Mouse (Mus musculus) hindbrain, embryonic 14.5 days (tissue): ENCODE results near the gene Gm43064. TPM values are rescaled to one million over a fixed set of nuclear protein-coding genes. Genes with fewer than 3 reads are reported as not detected.
"Not testable (repeated sequence)": the region's sequence is repeated elsewhere in the genome, so short reads cannot be mapped to it uniquely, and the experiment has no call there.

Source experiments
- ATAC-seq: fragments of 200-750 bp; cut with Nextera tagmentation; 2 replicates; pipeline ENCODE4 v1.8.0; 2017; ENCODE audit warnings: moderate number of reproducible peaks, mild to moderate bottlenecking, moderate TSS enrichment, moderate library complexity; ENCODE audit not compliant: low FRiP score
- DNase-seq: peaks from one replicate; pipeline ENCODE4 v3.0.0-alpha.2; 2015; ENCODE audit warnings: low spot score
- H3K27ac ChIP-seq: fragments of 300-500 bp; sonication (generic); 2 replicates; pipeline ENCODE4 v1.5.1; 2014; ENCODE audit warnings: mild to moderate bottlenecking, moderate library complexity
- H3K27me3 ChIP-seq: fragments of 300-500 bp; sonication (generic); 2 replicates; pipeline ENCODE4 v1.6.1; 2014; ENCODE audit warnings: mild to moderate bottlenecking, low read length, mixed read lengths; ENCODE audit not compliant: control insufficient read depth, insufficient read depth
- H3K36me3 ChIP-seq: fragments of 300-500 bp; sonication (generic); replicated peaks from 2 replicates; pipeline ENCODE4 v1.6.1; 2014; ENCODE audit not compliant: control insufficient read depth, insufficient read depth
- H3K4me1 ChIP-seq: fragments of 300-500 bp; sonication (generic); replicated peaks from 2 replicates; pipeline ENCODE4 v1.6.1; 2014; ENCODE audit warnings: antibody characterized with exemption, low read length, mixed read lengths; ENCODE audit not compliant: control insufficient read depth, insufficient read depth
- H3K4me2 ChIP-seq: fragments of 300-500 bp; sonication (generic); replicated peaks from 2 replicates; pipeline ENCODE4 v1.6.1; 2014; ENCODE audit warnings: mild to moderate bottlenecking, moderate library complexity
- H3K4me3 ChIP-seq: fragments of 300-500 bp; sonication (generic); replicated peaks from 2 replicates; pipeline ENCODE4 v1.5.1; 2014; ENCODE audit warnings: mild to moderate bottlenecking, low read length
- H3K9ac ChIP-seq: fragments of 300-500 bp; sonication (generic); 2 replicates; pipeline ENCODE4 v1.6.1; 2014
- H3K9me3 ChIP-seq: fragments of 300-500 bp; sonication (generic); 2 replicates; pipeline ENCODE4 v1.6.1; 2016; ENCODE audit warnings: low read length; ENCODE audit not compliant: control insufficient read depth
- WGBS: fragments of 180-500 bp; shearing (Covaris S2); extraction: QIAGEN DNeasy Blood & Tissue Kit; methylation state at CpG from one replicate; pipeline ENCODE4 v1.1.7; 2014; 5-methylcytosine and 5-hydroxymethylcytosine counted together
- polyA plus RNA-seq: library from polyadenylated mRNA; unstranded; fragments of >200 nt; fragmentation: Nextera tagmentation; extraction: Ambion mirVana; gene quantifications from 2 replicates; pipeline ENCODE4 v1.2.1, GENCODE M21; 2014

Gm43064 gene
- polyA plus RNA-seq, 1 experiment from 2014 or later: 0.54 TPM

- Histone ChIP-seq H3K27ac (no peak overlapping the region), H3K9ac (no peak overlapping the region), H3K9me3 (no peaks in the 10 kb centered on the region), H3K36me3 (peaks cover 8% of the 10 kb centered on the region; the same call in 1 of the 2 replicates), H3K27me3 (no peaks in the 10 kb centered on the region), H3K4me2 (no peak overlapping the region), H3K4me1 (no peaks in the 10 kb centered on the region), H3K4me3 (no peak overlapping the region)
- DNase-seq (no peak), ATAC-seq (no peak)
Measured at GRCm38 (mm10) chr3:103827548-103827947, 18.2 kb downstream of the Gm43064 start.

GRCm38 (mm10) chr3:103829036-103829435, 19.7 kb downstream of the Gm43064 start:
- Histone ChIP-seq H3K4me3 (no peak overlapping the region), H3K4me1 (no peaks in the 10 kb centered on the region), H3K9ac (no peak overlapping the region), H3K9me3 (no peaks in the 10 kb centered on the region), H3K27ac (no peak overlapping the region), H3K27me3 (no peaks in the 10 kb centered on the region), H3K36me3 (no peaks in the 10 kb centered on the region), H3K4me2 (no peak overlapping the region)
- WGBS: 92% methylated on average over 3 of the region's 3 CpGs
- ATAC-seq (no peak), DNase-seq (no peak)

GRCm38 (mm10) chr3:103830681-103831080, 21.3 kb downstream of the Gm43064 start:
- WGBS: 52% methylated on average over 1 of the region's 1 CpGs
- H3K36me3 ChIP-seq, H3K4me2 ChIP-seq, H3K9ac ChIP-seq, H3K9me3 ChIP-seq, H3K4me3 ChIP-seq, H3K27me3 ChIP-seq, H3K4me1 ChIP-seq, ATAC-seq, H3K27ac ChIP-seq, DNase-seq: not testable (repeated sequence)

- no peak for DNase-seq
- Histone ChIP-seq H3K9me3 (no peaks in the 10 kb centered on the region), H3K4me3 (no peak overlapping the region), H3K27ac (no peak overlapping the region), H3K9ac (no peak overlapping the region), H3K4me2 (no peak overlapping the region), H3K36me3 (no peaks in the 10 kb centered on the region), H3K27me3 (no peaks in the 10 kb centered on the region), H3K4me1 (no peaks in the 10 kb centered on the region)
- ATAC-seq: no peak
- 85% methylated on average over 7 of the region's 7 CpGs for whole genome bisulfite sequencing
Measured at GRCm38 (mm10) chr3:103831146-103831545, 21.8 kb downstream of the Gm43064 start.

- no peaks in the 10 kb centered on the region for H3K36me3 ChIP-seq
- DNase-seq: no peak
Measured at GRCm38 (mm10) chr3:103832426-103832825, 23.1 kb downstream of the Gm43064 start, which contains the start of gene Bcl2l15. Gene Bcl2l15, plus strand, starts transcription at chr3:103832601.

GRCm38 (mm10) chr3:103834001-103834400, 24.6 kb downstream of the Gm43064 start:
- no peak for ATAC-seq
- Histone ChIP-seq H3K4me1 (no peaks in the 10 kb centered on the region), H3K9me3 (no peaks in the 10 kb centered on the region), H3K4me2 (no peak overlapping the region), H3K9ac (no peak overlapping the region), H3K27ac (no peak overlapping the region), H3K36me3 (no peaks in the 10 kb centered on the region), H3K27me3 (no peaks in the 10 kb centered on the region), H3K4me3 (no peak overlapping the region)
- no peak for DNase-seq
- WGBS: 95% methylated on average over 2 of the region's 2 CpGs

More at GRCm38 (mm10) chr3:103832426-103832825, 23.1 kb downstream of the Gm43064 start, which contains the start of gene Bcl2l15:
- ATAC-seq: no peak
- H3K4me3 ChIP-seq: no peak within 1 kb of the TSS
- H3K27me3 ChIP-seq: no peaks in the 10 kb centered on the region
- H3K27ac ChIP-seq: no peak within 1 kb of the TSS
- H3K9me3 ChIP-seq: no peaks in the 10 kb centered on the region
- no peak within 1 kb of the TSS for H3K9ac ChIP-seq
- no peaks in the 10 kb centered on the region for H3K4me1 ChIP-seq
- no peak within 1 kb of the TSS for H3K4me2 ChIP-seq

- Histone ChIP-seq H3K27me3 (no peaks in the 10 kb centered on the region), H3K9ac (no peak overlapping the region), H3K4me3 (no peak overlapping the region), H3K4me2 (no peak overlapping the region), H3K27ac (no peak overlapping the region), H3K4me1 (no peaks in the 10 kb centered on the region), H3K36me3 (no peaks in the 10 kb centered on the region), H3K9me3 (no peaks in the 10 kb centered on the region)
- DNase-seq: no peak
- WGBS: 83% methylated on average over 6 of the region's 6 CpGs
- ATAC-seq: no peak
Measured at GRCm38 (mm10) chr3:103835272-103835950, 26.0 kb downstream of the Gm43064 start.

- Histone ChIP-seq H3K36me3 (no peaks in the 10 kb centered on the region), H3K4me3 (no peak overlapping the region), H3K9ac (no peak overlapping the region), H3K27me3 (no peaks in the 10 kb centered on the region), H3K9me3 (no peaks in the 10 kb centered on the region), H3K27ac (no peak overlapping the region), H3K4me1 (no peaks in the 10 kb centered on the region), H3K4me2 (no peak overlapping the region)
- DNase-seq (no peak), ATAC-seq (no peak)
- WGBS: 86% methylated on average over 10 of the region's 10 CpGs
Measured at GRCm38 (mm10) chr3:103835951-103836310, 26.6 kb downstream of the Gm43064 start.

- 97% methylated on average over 5 of the region's 5 CpGs for WGBS
- Histone ChIP-seq H3K9me3 (no peaks in the 10 kb centered on the region), H3K4me3 (no peak overlapping the region), H3K27me3 (no peaks in the 10 kb centered on the region), H3K9ac (no peak overlapping the region), H3K4me2 (no peak overlapping the region), H3K36me3 (no peaks in the 10 kb centered on the region), H3K27ac (no peak overlapping the region), H3K4me1 (no peaks in the 10 kb centered on the region)
- DNase-seq (no peak), ATAC-seq (no peak)
Measured at GRCm38 (mm10) chr3:103836453-103836852, 27.1 kb downstream of the Gm43064 start.

- Histone ChIP-seq H3K4me1 (no peaks in the 10 kb centered on the region), H3K36me3 (no peaks in the 10 kb centered on the region), H3K9me3 (no peaks in the 10 kb centered on the region), H3K9ac (no peak overlapping the region), H3K4me2 (no peak overlapping the region), H3K27me3 (no peaks in the 10 kb centered on the region), H3K4me3 (no peak overlapping the region), H3K27ac (no peak overlapping the region)
- DNase-seq (no peak), ATAC-seq (no peak)
- WGBS: 93% methylated on average over 6 of the region's 6 CpGs
Measured at GRCm38 (mm10) chr3:103839711-103840110, 30.3 kb downstream of the Gm43064 start.
